8 mouse cellular contexts compared by ENCODE assay signal in genomic region chr11:18875911-18876885, GRCm38 (mm10).
A peak's percentile ranks its signal among the peaks of the same experiment; 100 is the strongest.
DNase-seq lines count a peak whose midpoint lies in the region; ATAC-seq and TF ChIP-seq lines count a peak whose summit lies in the region.

No protein-coding gene starts in this region.

- peak overlapping the region; percentile 90 for H3K27ac ChIP-seq in hindbrain, embryonic 10.5 days
- H3K27ac ChIP-seq in liver, embryonic 14.5 days, result no peak overlapping the region

- ATAC-seq in liver, embryonic 14.5 days (ENCODE audit: insufficient read depth), result 0 out of 2 replicates have a peak, but pooled peaks have one; percentile 4

- TF ChIP-seq CTCF in lung, adult 2 months (IDR thresholded peaks at IDR 0.05; ENCODE audit: insufficient read depth, low read length), result no peak
- TF ChIP-seq CTCF in liver, embryonic 14.5 days (IDR thresholded peaks at IDR 0.05; ENCODE audit: low read depth), result no peak

- TF ChIP-seq EP300 in liver, embryonic 14.5 days (IDR thresholded peaks at IDR 0.05; ENCODE audit: low read depth), result no peak

- H3K36me3 ChIP-seq in hindbrain, embryonic 10.5 days, result peaks cover 5% of the 10 kb centered on the region; the same call in 1 of the 2 replicates
- H3K36me3 ChIP-seq in liver, embryonic 14.5 days (replicated peaks; ENCODE audit: control insufficient read depth, insufficient read depth, low read depth), result no peaks in the 10 kb centered on the region

- H3K4me3 ChIP-seq in lung, adult 2 months (replicated peaks; ENCODE audit: extremely low read depth, low read depth, low read length), result peak overlapping the region; percentile 26
- peak overlapping the region; percentile 60 for H3K4me3 ChIP-seq in hindbrain, embryonic 10.5 days
- H3K4me3 ChIP-seq in liver, embryonic 14.5 days (ENCODE audit: insufficient read depth in 1 of 2, low read depth in 2 of 2, low read length in 2 of 2), result peak overlapping the region; percentile 45 to 52; a peak in 3 of 4 replicates

- DNase-seq in lung, adult 2 months, result no peak
- no peak for DNase-seq in lung, postnatal 25 days (ENCODE audit: low spot score)
- peak; percentile 45 for DNase-seq in cerebellum, adult 8-10 months
- DNase-seq in hindbrain, embryonic 10.5 days (ENCODE audit: low spot score), result no peak
- DNase-seq in liver, embryonic 14.5 days (ENCODE audit: low read depth in 3 of 3, low spot score in 3 of 3), result no peak
- peak; percentile 20 for DNase-seq in ovary, postnatal 36 days (ENCODE audit: low spot score)
- no peak for DNase-seq in right cerebral cortex, postnatal 14 days
- DNase-seq in testis, postnatal 14 days (ENCODE audit: low spot score), result no peak

- 36% methylated on average over 27 of the region's 27 CpGs for whole genome bisulfite sequencing in lung, adult 2 months
- 3% methylated on average over 27 of the region's 27 CpGs for WGBS in hindbrain, embryonic 10.5 days
- 11% methylated on average over 27 of the region's 27 CpGs for WGBS in liver, embryonic 14.5 days (ENCODE audit: insufficient replicate concordance)

- H3K9me3 ChIP-seq in hindbrain, embryonic 10.5 days, result no peaks in the 10 kb centered on the region
- no peaks in the 10 kb centered on the region for H3K9me3 ChIP-seq in liver, embryonic 14.5 days (ENCODE audit: control insufficient read depth, low read length)

- no peak for TF ChIP-seq POLR2A in lung, adult 2 months (IDR thresholded peaks at IDR 0.05; ENCODE audit: borderline replicate concordance, extremely low read depth, low read depth, low read length)

- no peak overlapping the region for H3K9ac ChIP-seq in liver, embryonic 14.5 days (replicated peaks)

- no peaks in the 10 kb centered on the region for H3K4me1 ChIP-seq in lung, adult 2 months (ENCODE audit: control insufficient read depth, insufficient read depth, low read length)
- H3K4me1 ChIP-seq in hindbrain, embryonic 10.5 days (replicated peaks), result peaks cover 85% of the 10 kb centered on the region
- peaks cover 0 to 2% of the 10 kb centered on the region in 2 experiments; a peak in 1 of 4 replicates for H3K4me1 ChIP-seq in liver, embryonic 14.5 days (replicated peaks; ENCODE audit: control insufficient read depth in 2 of 2, insufficient read depth in 2 of 2, low read length in 1 of 2)

- peak overlapping the region; percentile 47 for H3K4me2 ChIP-seq in liver, embryonic 14.5 days (ENCODE audit: low read depth)

- H3K27me3 ChIP-seq in hindbrain, embryonic 10.5 days (ENCODE audit: insufficient read depth, poor library complexity, severe bottlenecking), result peaks cover 42% of the 10 kb centered on the region
- peaks cover 62% of the 10 kb centered on the region for H3K27me3 ChIP-seq in liver, embryonic 14.5 days (ENCODE audit: control insufficient read depth, insufficient read depth, low read length)

Comparison
In these comparisons a context has a peak if more than half of its experiments do, and no peak if none do; other contexts are left out.
1. DNase-seq: peak in cerebellum, adult 8-10 months (single experiment) and ovary, postnatal 36 days (single experiment); none in lung, adult 2 months (single experiment), lung, postnatal 25 days (single experiment), hindbrain, embryonic 10.5 days (single experiment), liver, embryonic 14.5 days (0 of 3), right cerebral cortex, postnatal 14 days (single experiment) and testis, postnatal 14 days (single experiment).
2. Peak in every context shown above with its lines, with median percentiles within 50 percentile points of each other: H3K4me3 ChIP-seq.